Mouse (Mus musculus): ENCODE measurements around the gene Zfp78. TPM values are rescaled to one million over a fixed set of nuclear protein-coding genes. Genes with fewer than 3 reads are reported as not detected.

The Zfp78 gene
- 2.4 and 3.0 TPM in 2 replicates for polyA plus RNA-seq (2012; rRNA removed)

GRCm38 (mm10) chr7:6363047-6363488 is at the start of gene Zfp78:
TSS of gene Zfp78 (plus strand) at chr7:6363280.
- DNase-seq (ENCODE audit: low read depth), result peak; percentile 99
- TF ChIP-seq CTCF (IDR thresholded peaks at IDR 0.05; ENCODE audit: borderline replicate concordance, extremely low read depth, insufficient read depth, insufficient read length), result no peak
- peak; percentile 33; the same call in 1 of the 2 replicates for TF ChIP-seq POLR2A (IDR thresholded peaks at IDR 0.05; ENCODE audit: borderline replicate concordance, extremely low read depth, insufficient read depth, insufficient read length, poor library complexity, severe bottlenecking)

- peak; percentile 54 for DNase-seq (ENCODE audit: low read depth)
- TF ChIP-seq POLR2A (IDR thresholded peaks at IDR 0.05; ENCODE audit: borderline replicate concordance, extremely low read depth, insufficient read depth, insufficient read length, poor library complexity, severe bottlenecking) (no peak), CTCF (IDR thresholded peaks at IDR 0.05; ENCODE audit: borderline replicate concordance, extremely low read depth, insufficient read depth, insufficient read length) (no peak)
These were observed 32.4 kb upstream of the Zfp78 start for GRCm38 (mm10) chr7:6330458-6331232.

GRCm38 (mm10) chr7:6331233-6331956 is 31.7 kb upstream of the Zfp78 start, which contains the start of gene Zfp583:
TSS of gene Zfp583 (minus strand) at chr7:6331285.
- no peak for TF ChIP-seq CTCF (IDR thresholded peaks at IDR 0.05; ENCODE audit: borderline replicate concordance, extremely low read depth, insufficient read depth, insufficient read length)
- peak; percentile 32; the same call in 1 of the 2 replicates for TF ChIP-seq POLR2A (IDR thresholded peaks at IDR 0.05; ENCODE audit: borderline replicate concordance, extremely low read depth, insufficient read depth, insufficient read length, poor library complexity, severe bottlenecking)
- peak; percentile 97 for DNase-seq (ENCODE audit: low read depth)

GRCm38 (mm10) chr7:6339865-6340264 is 23.2 kb upstream of the Zfp78 start:
- TF ChIP-seq CTCF (IDR thresholded peaks at IDR 0.05; ENCODE audit: borderline replicate concordance, extremely low read depth, insufficient read depth, insufficient read length), result no peak
- TF ChIP-seq POLR2A (IDR thresholded peaks at IDR 0.05; ENCODE audit: borderline replicate concordance, extremely low read depth, insufficient read depth, insufficient read length, poor library complexity, severe bottlenecking), result no peak
- no peak for DNase-seq (ENCODE audit: low read depth)

- no peak for TF ChIP-seq CTCF (IDR thresholded peaks at IDR 0.05; ENCODE audit: borderline replicate concordance, extremely low read depth, insufficient read depth, insufficient read length)
- no peak for TF ChIP-seq POLR2A (IDR thresholded peaks at IDR 0.05; ENCODE audit: borderline replicate concordance, extremely low read depth, insufficient read depth, insufficient read length, poor library complexity, severe bottlenecking)
- DNase-seq (ENCODE audit: low read depth), result peak; percentile 95
These were observed 19.5 kb upstream of the Zfp78 start, which contains the start of gene Gm3854 for GRCm38 (mm10) chr7:6343501-6344071. TSS of gene Gm3854 (plus strand) at chr7:6343759.

- peak; percentile 13 for DNase-seq (ENCODE audit: low read depth)
- TF ChIP-seq POLR2A (IDR thresholded peaks at IDR 0.05; ENCODE audit: borderline replicate concordance, extremely low read depth, insufficient read depth, insufficient read length, poor library complexity, severe bottlenecking), result no peak
- TF ChIP-seq CTCF (IDR thresholded peaks at IDR 0.05; ENCODE audit: borderline replicate concordance, extremely low read depth, insufficient read depth, insufficient read length), result no peak
These were observed 19.0 kb upstream of the Zfp78 start for GRCm38 (mm10) chr7:6344124-6344523.

- no peak for DNase-seq (ENCODE audit: low read depth)
- no peak for TF ChIP-seq POLR2A (IDR thresholded peaks at IDR 0.05; ENCODE audit: borderline replicate concordance, extremely low read depth, insufficient read depth, insufficient read length, poor library complexity, severe bottlenecking)
- no peak for TF ChIP-seq CTCF (IDR thresholded peaks at IDR 0.05; ENCODE audit: borderline replicate concordance, extremely low read depth, insufficient read depth, insufficient read length)
These were observed 5.0 kb upstream of the Zfp78 start for GRCm38 (mm10) chr7:6358121-6358520.

- TF ChIP-seq CTCF (IDR thresholded peaks at IDR 0.05; ENCODE audit: borderline replicate concordance, extremely low read depth, insufficient read depth, insufficient read length), result peak; percentile 29
- no peak for TF ChIP-seq POLR2A (IDR thresholded peaks at IDR 0.05; ENCODE audit: borderline replicate concordance, extremely low read depth, insufficient read depth, insufficient read length, poor library complexity, severe bottlenecking)
- DNase-seq (ENCODE audit: low read depth), result peak; percentile 91
These were observed 4.0 kb upstream of the Zfp78 start for GRCm38 (mm10) chr7:6358937-6359590.

GRCm38 (mm10) chr7:6360477-6361060 is 2.5 kb upstream of the Zfp78 start:
- TF ChIP-seq CTCF (IDR thresholded peaks at IDR 0.05; ENCODE audit: borderline replicate concordance, extremely low read depth, insufficient read depth, insufficient read length) (no peak), POLR2A (IDR thresholded peaks at IDR 0.05; ENCODE audit: borderline replicate concordance, extremely low read depth, insufficient read depth, insufficient read length, poor library complexity, severe bottlenecking) (no peak)
- no peak for DNase-seq (ENCODE audit: low read depth)

- TF ChIP-seq CTCF (IDR thresholded peaks at IDR 0.05; ENCODE audit: borderline replicate concordance, extremely low read depth, insufficient read depth, insufficient read length), result no peak
- DNase-seq (ENCODE audit: low read depth), result no peak
These were observed 1.3 kb upstream of the Zfp78 start for GRCm38 (mm10) chr7:6361756-6362155.
